Mouse (Mus musculus) cortical plate, adult 2 months (tissue): ENCODE measurements around the gene Gprasp1.

Source experiments
- CTCF ChIP-seq: fragments of 200-500 bp; IDR thresholded peaks from 2 replicates; pipeline ENCODE4 v1.5.1; 2011; ENCODE audit warnings: mild to moderate bottlenecking, control low read depth, low read length; ENCODE audit not compliant: insufficient read depth; ENCODE audit errors: extremely low read depth
- POLR2A ChIP-seq: fragments of 200-500 bp; IDR thresholded peaks from 2 replicates; pipeline ENCODE4 v1.6.1; 2011; ENCODE audit warnings: mild to moderate bottlenecking, low read length, control low read depth; ENCODE audit not compliant: insufficient read depth; ENCODE audit errors: extremely low read depth

DNA sequence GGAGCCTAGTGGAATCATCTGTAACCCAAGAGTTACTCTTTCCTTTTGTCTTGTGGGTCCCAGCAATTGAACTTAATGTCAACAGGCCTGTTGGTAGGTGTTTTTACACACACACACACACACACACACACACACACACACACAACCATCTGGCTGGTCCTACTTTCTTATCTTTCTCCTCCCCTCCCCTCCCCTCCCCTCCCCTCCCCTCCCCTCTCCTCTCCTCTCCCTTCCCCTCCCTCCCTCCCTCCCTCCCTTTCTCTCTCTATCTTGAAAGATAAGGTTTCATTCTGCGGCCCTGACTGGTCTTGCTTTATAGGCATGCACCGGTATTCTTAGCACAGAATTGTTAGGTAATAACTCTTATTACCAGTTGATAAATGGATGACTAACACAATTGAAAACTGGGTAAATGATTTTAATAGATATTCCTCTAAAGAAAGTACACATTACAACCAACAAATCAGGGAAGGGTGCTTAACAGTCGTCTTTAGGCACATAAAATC, 25.6 kb downstream of the Gprasp1 start:
- TF ChIP-seq CTCF (no peak), POLR2A (no peak)
